Mouse (Mus musculus) liver, postnatal 0 days (tissue): ENCODE results near the gene Tnni1.

Experiments
- CTCF ChIP-seq: sonication (generic); IDR thresholded peaks from 2 replicates; pipeline ENCODE4 v1.5.1; 2016; ENCODE audit warnings: antibody characterized with exemption, low read depth
- EP300 ChIP-seq: IDR thresholded peaks from 2 replicates; pipeline ENCODE4 v1.6.1; 2016; ENCODE audit warnings: antibody characterized with exemption, low read depth, mild to moderate bottlenecking

DNA sequence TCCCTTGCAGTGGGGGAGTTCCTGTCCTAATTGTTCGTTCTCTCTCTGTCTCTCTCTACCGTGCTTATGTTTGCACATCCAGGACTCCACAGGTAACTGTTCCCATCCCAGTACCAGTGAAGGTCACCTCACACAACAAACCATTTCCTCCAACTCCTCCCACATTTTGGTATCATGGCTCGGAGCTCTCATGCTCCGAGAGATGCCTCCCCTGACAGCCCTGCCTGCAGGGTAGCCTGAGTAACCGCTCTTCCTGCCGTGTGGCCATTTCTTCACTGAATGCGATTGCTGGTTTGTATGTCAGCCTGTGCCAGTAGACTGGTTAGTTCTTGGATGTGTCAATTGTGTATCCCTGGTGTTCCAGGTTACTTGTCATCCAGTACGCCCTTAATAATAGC, 7.7 kb upstream of the Tnni1 start:
- no peak for TF ChIP-seq CTCF
- TF ChIP-seq EP300, result no peak
